Mouse (Mus musculus) thymus, postnatal 36 days (tissue): Measurements from ENCODE around the gene Cxcr5.

Source experiments
- DNase-seq, 2 experiments: peaks; one replicate each; pipeline ENCODE4 v3.0.0; 2022; ENCODE audit warnings: mixed read lengths in 2 of 2

Cxcr5 gene

DNA sequence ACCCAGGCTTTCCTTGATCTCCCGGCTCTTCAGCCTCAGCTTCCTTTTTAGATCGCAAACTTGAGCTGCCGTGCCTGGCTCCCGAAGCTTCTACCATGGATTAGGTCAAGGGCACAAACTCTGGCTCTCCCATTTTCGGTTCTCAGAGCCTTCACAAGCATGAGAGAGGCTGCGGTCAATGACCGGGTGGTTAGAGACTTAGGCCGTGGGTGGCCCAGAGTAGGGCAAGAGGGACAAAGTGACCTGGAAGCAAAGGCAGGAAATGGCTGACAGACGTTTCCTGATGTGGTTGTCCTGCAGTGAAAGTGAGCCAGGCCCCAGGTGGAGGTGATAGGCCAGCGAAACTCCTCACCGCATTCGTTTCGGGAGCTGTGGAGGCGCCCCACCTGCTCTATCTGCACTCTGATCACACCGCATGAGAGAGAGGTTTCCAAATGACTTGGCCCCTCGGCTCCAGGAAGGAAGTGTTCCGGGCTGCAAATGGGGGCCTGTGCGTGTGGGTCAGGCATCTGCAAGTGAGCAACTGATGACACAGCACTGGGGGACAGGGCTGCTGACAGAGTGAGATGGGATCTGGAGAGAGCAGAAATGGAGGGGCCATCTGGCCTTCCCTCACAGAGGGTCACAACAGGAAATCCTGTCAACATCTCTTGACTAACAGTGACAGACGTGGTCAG, 23.9 kb downstream of the Cxcr5 start:
- DNase-seq, result peak; percentile 54 to 72

DNA sequence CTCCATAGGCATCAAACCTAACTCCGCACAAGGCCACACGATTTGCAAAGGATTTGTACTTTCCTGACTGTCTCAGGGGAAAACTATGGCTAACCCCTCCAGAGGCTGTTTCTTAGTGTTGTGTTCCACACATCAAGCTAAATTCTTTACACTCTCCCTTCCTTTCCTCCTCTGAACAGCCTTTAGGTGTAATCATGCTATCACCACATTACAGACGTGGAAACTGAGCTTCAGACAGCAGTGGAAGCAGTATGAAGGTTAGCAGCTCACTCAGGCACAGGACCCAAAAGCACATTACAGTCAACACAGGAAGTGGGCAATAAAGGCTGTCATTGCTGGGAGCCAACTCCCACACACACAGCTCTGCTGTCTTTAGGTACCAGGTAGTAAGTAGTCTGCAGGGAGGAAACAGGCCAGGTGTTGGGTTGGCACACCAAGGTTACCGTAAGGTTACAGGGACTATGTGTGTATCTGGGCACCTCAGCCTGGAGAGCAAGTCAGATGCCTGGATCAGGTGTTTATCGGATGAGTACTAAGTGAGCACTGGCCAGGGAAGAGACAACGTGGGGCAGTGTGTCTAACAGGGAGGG, 28.6 kb downstream of the Cxcr5 start:
- DNase-seq, result peak; percentile 52 to 72

DNA sequence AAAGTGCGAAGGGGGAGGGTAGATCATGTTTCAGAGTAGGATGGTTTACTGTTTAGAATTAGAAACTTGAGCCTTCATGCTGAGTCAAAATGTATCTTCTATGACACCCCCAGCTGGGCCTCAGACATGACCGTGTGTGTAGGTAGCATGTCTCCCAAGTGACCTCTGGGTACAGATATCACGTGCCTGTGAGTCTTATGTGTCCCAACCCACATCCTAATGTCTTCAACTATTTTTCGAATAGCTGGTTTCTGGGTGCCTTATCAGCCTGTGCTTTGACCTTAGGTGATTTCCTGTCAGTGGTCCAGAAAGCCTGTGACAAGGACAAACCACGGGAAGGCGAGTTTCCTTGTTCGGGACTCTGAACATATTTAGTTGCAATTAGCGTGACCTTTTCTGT, 33.3 kb downstream of the Cxcr5 start:
- no peak for DNase-seq

DNA sequence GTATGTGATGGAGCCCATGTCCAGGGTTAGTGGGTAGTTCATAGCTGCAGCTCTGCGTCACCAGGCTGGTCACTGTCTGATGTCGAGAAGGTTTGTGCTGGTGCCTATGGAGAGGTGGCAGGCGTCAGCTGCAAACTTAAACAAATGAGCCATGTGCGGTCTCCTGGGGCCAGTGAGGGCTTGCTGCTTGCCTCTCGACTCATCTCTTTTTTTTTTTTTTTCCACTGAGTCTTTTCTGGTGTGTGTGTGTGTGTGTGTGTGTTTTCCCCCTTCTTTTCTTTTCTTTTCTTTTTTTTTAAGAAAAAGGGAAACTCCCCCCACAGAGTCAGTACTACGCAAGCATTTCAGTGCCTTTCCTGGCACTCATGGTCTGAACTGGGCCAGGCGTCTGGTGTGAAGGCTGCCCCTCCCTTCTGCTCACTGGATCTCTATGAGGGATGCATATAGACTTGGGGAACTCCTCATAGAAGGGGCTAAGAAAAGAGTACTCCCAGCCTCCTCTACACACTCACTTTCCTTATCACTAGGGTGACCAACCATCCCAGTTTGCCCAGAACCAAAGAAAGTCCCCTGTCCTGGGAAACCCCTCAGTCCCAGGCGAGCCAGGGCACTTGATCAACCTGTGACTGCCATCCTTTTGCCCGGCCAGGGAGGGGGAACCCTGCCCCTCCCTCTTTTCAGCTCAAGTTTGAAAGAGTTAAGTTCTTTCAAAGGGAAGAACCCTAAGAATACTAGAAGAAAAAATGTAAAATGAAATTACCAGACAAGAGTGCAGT, 35.2 kb downstream of the Cxcr5 start:
- DNase-seq, result no peak

GRCm38 (mm10) chr9:44525589-44525988, 36.1 kb downstream of the Cxcr5 start:
- DNase-seq, result no peak

GRCm38 (mm10) chr9:44525001-44525400, 36.7 kb downstream of the Cxcr5 start:
- no peak for DNase-seq

- no peak for DNase-seq
These were observed 37.3 kb downstream of the Cxcr5 start for GRCm38 (mm10) chr9:44524235-44524826.

DNA sequence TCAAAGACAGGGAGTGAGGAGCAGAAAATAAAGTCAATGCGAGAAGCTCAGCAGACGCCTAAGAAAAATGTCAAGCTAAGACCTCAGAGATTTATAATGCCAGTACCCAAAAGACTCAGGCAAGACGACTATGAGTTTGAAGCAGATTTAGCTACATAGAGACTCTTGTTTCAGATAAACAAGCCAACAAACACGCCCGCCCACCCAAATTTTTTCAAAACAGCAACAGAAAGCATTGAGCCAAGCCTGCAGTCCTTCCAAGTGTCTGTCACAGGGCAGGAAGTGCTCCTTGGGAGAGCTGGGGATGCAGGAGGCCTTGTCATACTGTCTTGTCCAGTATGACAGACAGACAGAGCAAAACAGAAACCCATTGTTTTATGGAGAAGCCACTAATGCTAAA, 38.0 kb downstream of the Cxcr5 start:
- DNase-seq, result no peak

- DNase-seq, result no peak
These were observed 39.8 kb downstream of the Cxcr5 start for GRCm38 (mm10) chr9:44521927-44522326.

GRCm38 (mm10) chr9:44518068-44518467, 43.6 kb downstream of the Cxcr5 start:
- peak in 1 of 2 experiments; percentile 4 for DNase-seq

DNA sequence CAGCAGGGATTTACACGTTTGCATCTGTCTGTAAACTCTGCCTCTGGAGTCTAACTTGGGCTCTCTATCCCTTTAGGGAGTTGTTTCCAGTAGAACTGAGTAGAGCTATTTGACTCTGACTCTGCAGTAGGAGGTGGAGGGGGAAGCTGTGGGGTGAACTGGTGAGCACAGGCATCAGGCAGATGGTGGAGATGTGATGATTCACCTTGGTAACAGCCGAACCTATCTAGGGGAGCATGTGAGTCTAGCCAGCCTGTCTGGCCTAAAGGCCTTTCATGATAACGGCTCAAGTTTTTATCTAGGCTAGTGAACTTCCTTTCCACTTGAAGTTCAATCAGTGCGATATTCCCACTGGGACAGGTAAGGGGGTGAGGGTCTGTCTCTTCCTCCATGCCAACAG, 44.3 kb downstream of the Cxcr5 start:
- no peak for DNase-seq

DNA sequence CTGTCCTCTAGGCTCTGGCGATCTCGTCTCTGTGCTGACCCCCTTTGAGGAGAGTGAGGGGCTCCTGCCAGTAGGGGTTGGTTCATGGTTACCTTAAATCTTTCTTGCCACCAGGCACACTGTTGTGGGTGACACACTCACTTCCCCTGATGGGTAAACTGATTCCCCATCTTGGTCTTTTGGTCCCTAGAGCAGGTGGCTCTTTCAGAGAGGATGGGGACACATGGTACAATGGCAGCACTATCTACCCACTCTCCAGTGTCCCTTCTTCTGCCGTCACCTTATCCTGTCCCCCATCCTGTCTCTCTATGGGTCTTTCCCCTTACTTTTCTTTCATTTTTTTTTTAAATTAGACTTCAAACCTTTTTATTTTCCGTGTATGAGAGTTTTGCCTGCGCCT, 45.8 kb downstream of the Cxcr5 start:
- DNase-seq, result no peak

GRCm38 (mm10) chr9:44515131-44515751, 46.4 kb downstream of the Cxcr5 start:
- peak; percentile 77 to 89 for DNase-seq

- DNase-seq, result no peak
These were observed 47.5 kb downstream of the Cxcr5 start for GRCm38 (mm10) chr9:44514147-44514546.

GRCm38 (mm10) chr9:44513610-44514009, 48.1 kb downstream of the Cxcr5 start:
- peak in 1 of 2 experiments; percentile 10 for DNase-seq

DNA sequence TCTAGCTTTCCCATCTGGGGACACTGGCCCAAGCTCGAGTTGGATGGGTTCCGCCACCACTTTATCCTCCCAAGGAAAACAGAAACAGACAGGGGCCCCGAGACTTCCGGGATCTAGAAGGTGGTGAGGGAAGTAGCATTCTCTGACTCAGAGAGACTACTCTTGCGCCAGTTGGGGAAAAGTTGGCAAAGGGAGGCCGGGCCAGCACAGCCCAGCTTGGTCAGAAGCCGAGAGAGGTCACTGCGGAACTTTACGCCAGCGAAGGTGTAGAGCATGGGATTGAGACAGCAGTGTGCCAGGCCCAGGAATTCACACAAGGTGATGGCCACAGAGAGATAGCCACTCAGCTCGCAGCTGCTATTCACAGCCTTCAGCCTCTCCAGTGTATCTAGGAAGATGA, 48.6 kb downstream of the Cxcr5 start:
- DNase-seq, result peak in 1 of 2 experiments; percentile 7

- no peak for DNase-seq
These were observed 49.0 kb downstream of the Cxcr5 start for GRCm38 (mm10) chr9:44512717-44513003.

- DNase-seq, result peak; percentile 46 to 66
These were observed 49.6 kb downstream of the Cxcr5 start for GRCm38 (mm10) chr9:44511935-44512716.

GRCm38 (mm10) chr9:44510872-44511601, 50.6 kb downstream of the Cxcr5 start:
- peak; percentile 70 to 72 for DNase-seq

DNA sequence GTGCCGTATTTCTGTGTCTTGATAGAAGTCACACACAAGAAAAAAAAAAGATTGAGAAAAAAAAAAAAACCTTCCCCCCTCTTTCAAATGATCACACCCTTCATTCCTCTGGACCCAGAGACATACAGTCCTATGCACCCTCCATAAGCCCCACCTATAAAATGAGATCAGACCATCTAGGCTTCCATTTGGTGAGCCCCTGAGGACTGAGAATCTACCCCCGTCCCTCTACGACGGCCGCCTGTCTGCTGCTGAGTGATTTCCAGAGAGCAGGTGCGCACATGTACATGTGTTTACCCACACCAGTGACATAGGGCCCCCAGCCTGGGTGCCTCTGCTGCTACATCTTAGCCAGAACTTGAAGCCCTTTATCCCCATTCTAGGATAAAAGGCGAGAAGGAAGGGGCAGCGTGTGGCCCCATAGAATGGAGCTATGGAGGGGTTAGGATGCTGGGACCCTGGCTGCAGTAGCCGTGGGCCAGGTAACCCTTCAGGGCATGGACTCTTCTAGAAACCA, 51.3 kb downstream of the Cxcr5 start:
- peak; percentile 73 to 80 for DNase-seq
